Mouse (Mus musculus) hindbrain, embryonic 10.5 days (tissue): ENCODE data around the gene Ctla4. TPM values are rescaled to one million over a fixed set of nuclear protein-coding genes. Genes with fewer than 3 reads are reported as not detected.

Experiments
- DNase-seq: peaks from one replicate; pipeline ENCODE4 v3.0.0-alpha.2; 2017; ENCODE audit warnings: low spot score
- H3K27ac ChIP-seq: fragments of 300-500 bp; sonication (generic); 2 replicates; pipeline ENCODE4 v1.5.1; 2016; ENCODE audit warnings: mild to moderate bottlenecking, moderate library complexity
- H3K27me3 ChIP-seq: fragments of 300-500 bp; sonication (generic); 2 replicates; pipeline ENCODE4 v1.6.1; 2016; ENCODE audit warnings: mild to moderate bottlenecking; ENCODE audit not compliant: poor library complexity, insufficient read depth, severe bottlenecking
- H3K36me3 ChIP-seq: fragments of 300-500 bp; sonication (generic); 2 replicates; pipeline ENCODE4 v1.6.1; 2016; ENCODE audit warnings: mild to moderate bottlenecking, moderate library complexity
- H3K4me1 ChIP-seq: fragments of 300-500 bp; sonication (generic); replicated peaks from 2 replicates; pipeline ENCODE4 v1.6.1; 2016; ENCODE audit warnings: mild to moderate bottlenecking
- H3K4me3 ChIP-seq: fragments of 300-500 bp; sonication (generic); 2 replicates; pipeline ENCODE4 v1.5.1; 2016; ENCODE audit warnings: mild to moderate bottlenecking, moderate library complexity
- H3K9me3 ChIP-seq: fragments of 300-500 bp; sonication (generic); 2 replicates; pipeline ENCODE4 v1.6.1; 2016; ENCODE audit warnings: mild to moderate bottlenecking, moderate library complexity
- WGBS: fragments of 180-500 bp; shearing (Covaris S2); methylation state at CpG from one replicate; pipeline ENCODE4 v1.1.7; 2016; 5-methylcytosine and 5-hydroxymethylcytosine counted together
- polyA plus RNA-seq: library from polyadenylated mRNA; unstranded; fragments of >200 nt; fragmentation: Nextera tagmentation; extraction: Ambion mirVana; gene quantifications from 2 replicates; pipeline ENCODE4 v1.2.1, GENCODE M21; 2016

The Ctla4 gene
- polyA plus RNA-seq, 1 experiment from 2014 or later = not detected

GRCm38 (mm10) chr1:60909746-60910145, 22.9 kb downstream of the Ctla4 start:
- WGBS = 60% methylated on average over 1 of the region's 1 CpGs
- H3K4me3 ChIP-seq = no peak overlapping the region
- H3K27ac ChIP-seq = no peak overlapping the region
- no peaks in the 10 kb centered on the region for H3K9me3 ChIP-seq
- no peak for DNase-seq
- H3K36me3 ChIP-seq = no peaks in the 10 kb centered on the region
- no peaks in the 10 kb centered on the region for H3K27me3 ChIP-seq
- no peaks in the 10 kb centered on the region for H3K4me1 ChIP-seq

GRCm38 (mm10) chr1:60910796-60911195, 24.0 kb downstream of the Ctla4 start:
- Histone ChIP-seq H3K27ac (no peak overlapping the region), H3K4me3 (no peak overlapping the region), H3K36me3 (no peaks in the 10 kb centered on the region), H3K9me3 (no peaks in the 10 kb centered on the region), H3K4me1 (no peaks in the 10 kb centered on the region), H3K27me3 (no peaks in the 10 kb centered on the region)
- WGBS = 35% methylated on average over 1 of the region's 1 CpGs
- no peak for DNase-seq

- H3K27me3 ChIP-seq = no peaks in the 10 kb centered on the region
- 85% methylated on average over 3 of the region's 3 CpGs for WGBS
- H3K9me3 ChIP-seq = no peaks in the 10 kb centered on the region
- no peaks in the 10 kb centered on the region for H3K36me3 ChIP-seq
- no peaks in the 10 kb centered on the region for H3K4me1 ChIP-seq
- H3K27ac ChIP-seq = no peak overlapping the region
- no peak overlapping the region for H3K4me3 ChIP-seq
- DNase-seq = no peak
Measured at GRCm38 (mm10) chr1:60911631-60912030, 24.8 kb downstream of the Ctla4 start.

- Histone ChIP-seq H3K9me3 (no peaks in the 10 kb centered on the region), H3K27ac (no peak overlapping the region), H3K27me3 (no peaks in the 10 kb centered on the region), H3K4me1 (no peaks in the 10 kb centered on the region), H3K36me3 (no peaks in the 10 kb centered on the region), H3K4me3 (no peak overlapping the region)
- DNase-seq = no peak
- WGBS = 86% methylated on average over 4 of the region's 4 CpGs
Measured at GRCm38 (mm10) chr1:60913305-60913704, 26.5 kb downstream of the Ctla4 start.

GRCm38 (mm10) chr1:60916281-60916781, 29.5 kb downstream of the Ctla4 start:
- H3K4me1 ChIP-seq = peaks cover 13% of the 10 kb centered on the region; the same call in 1 of the 2 replicates
- no peaks in the 10 kb centered on the region for H3K27me3 ChIP-seq
- no peak overlapping the region for H3K27ac ChIP-seq
- WGBS = 77% methylated on average over 10 of the region's 10 CpGs
- H3K4me3 ChIP-seq = no peak overlapping the region
- no peaks in the 10 kb centered on the region for H3K9me3 ChIP-seq
- DNase-seq = no peak
- H3K36me3 ChIP-seq = no peaks in the 10 kb centered on the region

- WGBS = 80% methylated on average over 24 of the region's 24 CpGs
Measured at GRCm38 (mm10) chr1:60920493-60921355, 33.9 kb downstream of the Ctla4 start.

GRCm38 (mm10) chr1:60929036-60929435, 42.2 kb downstream of the Ctla4 start:
- no peak overlapping the region for H3K4me3 ChIP-seq
- no peaks in the 10 kb centered on the region for H3K9me3 ChIP-seq
- H3K36me3 ChIP-seq = no peaks in the 10 kb centered on the region
- 91% methylated on average over 3 of the region's 3 CpGs for WGBS
- H3K27ac ChIP-seq = no peak overlapping the region
- DNase-seq = no peak
- H3K27me3 ChIP-seq = no peaks in the 10 kb centered on the region
- no peaks in the 10 kb centered on the region for H3K4me1 ChIP-seq

More at GRCm38 (mm10) chr1:60920493-60921355, 33.9 kb downstream of the Ctla4 start:
- no peaks in the 10 kb centered on the region for H3K9me3 ChIP-seq
- H3K4me3 ChIP-seq = no peak overlapping the region
- H3K4me1 ChIP-seq = peaks cover 13% of the 10 kb centered on the region; the same call in 1 of the 2 replicates
- no peaks in the 10 kb centered on the region for H3K36me3 ChIP-seq
- H3K27ac ChIP-seq = peak overlapping the region; percentile 35; the same call in 1 of the 2 replicates
- DNase-seq = peak; percentile 12
- H3K27me3 ChIP-seq = no peaks in the 10 kb centered on the region

- DNase-seq = no peak
- Histone ChIP-seq H3K27ac (no peak overlapping the region), H3K4me1 (no peaks in the 10 kb centered on the region), H3K9me3 (no peaks in the 10 kb centered on the region), H3K27me3 (no peaks in the 10 kb centered on the region), H3K4me3 (no peak overlapping the region), H3K36me3 (no peaks in the 10 kb centered on the region)
- WGBS = 88% methylated on average over 7 of the region's 7 CpGs
Measured at GRCm38 (mm10) chr1:60930397-60930796, 43.6 kb downstream of the Ctla4 start.

GRCm38 (mm10) chr1:60935968-60936581, 49.3 kb downstream of the Ctla4 start:
- Histone ChIP-seq H3K4me3 (no peak overlapping the region), H3K27me3 (no peaks in the 10 kb centered on the region), H3K4me1 (no peaks in the 10 kb centered on the region), H3K36me3 (no peaks in the 10 kb centered on the region), H3K27ac (no peak overlapping the region), H3K9me3 (no peaks in the 10 kb centered on the region)
- no peak for DNase-seq
- WGBS = 69% methylated on average over 8 of the region's 8 CpGs

- Histone ChIP-seq H3K9me3 (no peaks in the 10 kb centered on the region), H3K4me3 (no peak overlapping the region), H3K36me3 (no peaks in the 10 kb centered on the region), H3K27me3 (no peaks in the 10 kb centered on the region), H3K4me1 (no peaks in the 10 kb centered on the region), H3K27ac (no peak overlapping the region)
- 85% methylated on average over 6 of the region's 6 CpGs for WGBS
- DNase-seq = no peak
Measured at GRCm38 (mm10) chr1:60936963-60937711, 50.3 kb downstream of the Ctla4 start.

GRCm38 (mm10) chr1:60938256-60938655, 51.5 kb downstream of the Ctla4 start:
- Histone ChIP-seq H3K4me1 (no peaks in the 10 kb centered on the region), H3K27ac (no peak overlapping the region), H3K9me3 (no peaks in the 10 kb centered on the region), H3K4me3 (no peak overlapping the region), H3K36me3 (no peaks in the 10 kb centered on the region), H3K27me3 (no peaks in the 10 kb centered on the region)
- no peak for DNase-seq
- 83% methylated on average over 2 of the region's 2 CpGs for WGBS

- no peak for DNase-seq
- H3K27ac ChIP-seq = no peak overlapping the region
- WGBS = 87% methylated on average over 5 of the region's 5 CpGs
- peaks cover 1% of the 10 kb centered on the region; the same call in 1 of the 2 replicates for H3K4me1 ChIP-seq
- H3K4me3 ChIP-seq = no peak overlapping the region
- no peaks in the 10 kb centered on the region for H3K36me3 ChIP-seq
- H3K9me3 ChIP-seq = no peaks in the 10 kb centered on the region
- no peaks in the 10 kb centered on the region for H3K27me3 ChIP-seq
Measured at GRCm38 (mm10) chr1:60938974-60939373, 52.2 kb downstream of the Ctla4 start.
